Mouse (Mus musculus): Measurements from ENCODE around the gene Zfp36l1. TPM values are rescaled to one million over a fixed set of nuclear protein-coding genes. Genes with fewer than 3 reads are reported as not detected.

The Zfp36l1 gene
- polyA plus RNA-seq, 1 experiment: 40.2 TPM

Other genes with a start within 250 kb of the Zfp36l1 start
- 97.4 and 98.8 TPM in 2 replicates for gene Actn1, start 147.4 kb upstream of the Zfp36l1 start, polyA plus RNA-seq (2012; rRNA removed)